10 mouse cellular contexts compared by ENCODE assay signal in the genomic region with DNA sequence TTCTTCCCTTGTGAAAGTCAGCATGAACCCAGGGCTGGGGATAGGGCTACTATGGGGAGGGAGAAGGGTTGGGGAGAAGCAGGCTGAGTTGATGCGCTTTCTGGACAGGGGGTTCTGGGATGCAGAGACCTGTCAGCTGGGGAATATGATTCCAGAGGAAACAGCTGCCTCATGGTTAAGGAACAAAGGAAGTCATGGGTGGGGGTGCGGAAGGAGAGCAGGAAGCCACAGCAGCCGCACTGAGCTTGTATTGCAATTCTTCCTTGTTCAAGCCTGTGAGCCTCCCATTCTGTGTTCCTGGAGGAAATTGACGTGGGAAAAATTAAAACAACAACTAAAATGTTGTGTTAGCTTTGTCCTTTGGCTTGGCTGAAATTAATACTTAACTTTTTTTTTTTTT.
DNase-seq lines count a peak whose midpoint lies in the region; ATAC-seq and TF ChIP-seq lines count a peak whose summit lies in the region.
"Had no signal": no experiment of that assay in that cellular context is flagged by ENCODE, and none has a peak within 500 bp of the region (broad histone marks: within the 10 kb centered on the region; RNA-seq: fewer than 3 reads in every experiment).

No protein-coding gene starts in this region.

- peak overlapping the region; percentile 48 for H3K27ac ChIP-seq in gastrocnemius, adult 2 months
- H3K27ac ChIP-seq: midbrain, embryonic 15.5 days; stomach, embryonic 15.5 days had no signal

- H3K4me3 ChIP-seq in gastrocnemius, adult 2 months = no peak overlapping the region
- H3K4me3 ChIP-seq: midbrain, embryonic 15.5 days; stomach, embryonic 15.5 days had no signal

- no peak for TF ChIP-seq CTCF in gastrocnemius, adult 2 months (IDR thresholded peaks at IDR 0.05)

- peak; percentile 26 for DNase-seq in gastrocnemius, adult 2 months
- DNase-seq in gastrocnemius, adult 8-10 months (ENCODE audit: low spot score in 2 of 2) = no peak
- peak; percentile 18 to 30 for DNase-seq in kidney, adult 8-10 months
- peak; percentile 41 for DNase-seq in lung, postnatal 10 days
- no peak for DNase-seq in yolk sac, embryonic 10.5 days (ENCODE audit: low spot score)
- no peak for DNase-seq in testis, postnatal 10 days (ENCODE audit: low spot score)
- DNase-seq in layer of hippocampus, adult 18-20 months (ENCODE audit: low spot score in 2 of 2) = no peak

- intact Hi-C loops in gastrocnemius, adult 2 months (cut with DNase I) = no loop called here

- peak; percentile 79; the same call in 1 of the 2 replicates for ATAC-seq in common myeloid progenitor, adult 5-6 weeks (replicated peaks; ENCODE audit: low read depth, poor library complexity, severe bottlenecking)
- ATAC-seq: midbrain, embryonic 15.5 days had no signal

Comparison
In these comparisons a context has a peak if more than half of its experiments do, and no peak if none do; other contexts are left out.
1. DNase-seq: peak in gastrocnemius, adult 2 months (single experiment), kidney, adult 8-10 months (2 of 2) and lung, postnatal 10 days (single experiment); none in gastrocnemius, adult 8-10 months (0 of 2), yolk sac, embryonic 10.5 days (single experiment), testis, postnatal 10 days (single experiment) and layer of hippocampus, adult 18-20 months (0 of 2).